Mouse (Mus musculus): ENCODE measurements at regions not wholly inside any gene's neighbourhood (a gene's known extent, or its start where the extent isn't known, plus 50 kb on each side); places are given as distances from the start of the nearest gene placed in this dataset.
A peak's percentile ranks its signal among the peaks of the same experiment; 100 is the strongest.

- H3K4me2 ChIP-seq (replicated peaks; ENCODE audit: low read depth, low read length): no peak overlapping the region
- no peaks in the 10 kb centered on the region for H3K27me3 ChIP-seq (ENCODE audit: control insufficient read depth, insufficient read depth, low read length)
- ATAC-seq (ENCODE audit: insufficient number of reproducible peaks, insufficient read depth, low FRiP score, low read depth): no peak
- no peak overlapping the region for H3K4me3 ChIP-seq (ENCODE audit: low read depth, low read length)
- 71% methylated on average over 5 of the region's 5 CpGs for WGBS
- H3K9me3 ChIP-seq (ENCODE audit: control insufficient read depth, low read depth, low read length): no peaks in the 10 kb centered on the region
- H3K36me3 ChIP-seq (ENCODE audit: control insufficient read depth, insufficient read depth, low read length): no peaks in the 10 kb centered on the region
- H3K9ac ChIP-seq (replicated peaks; ENCODE audit: low read depth, low read length): no peak overlapping the region
- no peak overlapping the region for H3K27ac ChIP-seq (ENCODE audit: low read length)
- H3K4me1 ChIP-seq (ENCODE audit: control insufficient read depth, insufficient read depth, low read length): no peaks in the 10 kb centered on the region
Observed at GRCm38 (mm10) chr7:70300516-70300915, 66.0 kb downstream of the Nr2f2 start.

GRCm38 (mm10) chr7:70291431-70291830 is 75.1 kb downstream of the Nr2f2 start:
- no peak overlapping the region for H3K27ac ChIP-seq (ENCODE audit: low read length)
- H3K27me3 ChIP-seq (ENCODE audit: control insufficient read depth, insufficient read depth, low read length): peaks cover 4% of the 10 kb centered on the region; the same call in 1 of the 2 replicates
- H3K9ac ChIP-seq (replicated peaks; ENCODE audit: low read depth, low read length): no peak overlapping the region
- no peaks in the 10 kb centered on the region for H3K9me3 ChIP-seq (ENCODE audit: control insufficient read depth, low read depth, low read length)
- ATAC-seq (ENCODE audit: insufficient number of reproducible peaks, insufficient read depth, low FRiP score, low read depth): no peak
- 90% methylated on average over 6 of the region's 6 CpGs for WGBS
- peaks cover 8% of the 10 kb centered on the region; the same call in 1 of the 2 replicates for H3K4me1 ChIP-seq (ENCODE audit: control insufficient read depth, insufficient read depth, low read length)
- H3K4me2 ChIP-seq (replicated peaks; ENCODE audit: low read depth, low read length): no peak overlapping the region
- no peaks in the 10 kb centered on the region for H3K36me3 ChIP-seq (ENCODE audit: control insufficient read depth, insufficient read depth, low read length)
- H3K4me3 ChIP-seq (ENCODE audit: low read depth, low read length): no peak overlapping the region

GRCm38 (mm10) chr7:70290733-70291320 is 75.7 kb downstream of the Nr2f2 start:
- Histone ChIP-seq H3K4me2 (replicated peaks; ENCODE audit: low read depth, low read length) (no peak overlapping the region), H3K27me3 (ENCODE audit: control insufficient read depth, insufficient read depth, low read length) (peaks cover 4% of the 10 kb centered on the region; the same call in 1 of the 2 replicates), H3K9me3 (ENCODE audit: control insufficient read depth, low read depth, low read length) (no peaks in the 10 kb centered on the region), H3K9ac (replicated peaks; ENCODE audit: low read depth, low read length) (no peak overlapping the region), H3K4me1 (ENCODE audit: control insufficient read depth, insufficient read depth, low read length) (peaks cover 8% of the 10 kb centered on the region; the same call in 1 of the 2 replicates), H3K4me3 (ENCODE audit: low read depth, low read length) (no peak overlapping the region), H3K27ac (ENCODE audit: low read length) (no peak overlapping the region), H3K36me3 (ENCODE audit: control insufficient read depth, insufficient read depth, low read length) (no peaks in the 10 kb centered on the region)
- 64% methylated on average over 8 of the region's 8 CpGs for whole genome bisulfite sequencing
- ATAC-seq (ENCODE audit: insufficient number of reproducible peaks, insufficient read depth, low FRiP score, low read depth): no peak

GRCm38 (mm10) chr7:70290277-70290676 is 76.3 kb downstream of the Nr2f2 start:
- no peak overlapping the region for H3K27ac ChIP-seq (ENCODE audit: low read length)
- H3K36me3 ChIP-seq (ENCODE audit: control insufficient read depth, insufficient read depth, low read length): no peaks in the 10 kb centered on the region
- no peak overlapping the region for H3K4me3 ChIP-seq (ENCODE audit: low read depth, low read length)
- H3K4me1 ChIP-seq (ENCODE audit: control insufficient read depth, insufficient read depth, low read length): peaks cover 8% of the 10 kb centered on the region; the same call in 1 of the 2 replicates
- no peak for ATAC-seq (ENCODE audit: insufficient number of reproducible peaks, insufficient read depth, low FRiP score, low read depth)
- WGBS: 57% methylated on average over 6 of the region's 6 CpGs
- peaks cover 4% of the 10 kb centered on the region; the same call in 1 of the 2 replicates for H3K27me3 ChIP-seq (ENCODE audit: control insufficient read depth, insufficient read depth, low read length)
- no peak overlapping the region for H3K9ac ChIP-seq (replicated peaks; ENCODE audit: low read depth, low read length)
- no peaks in the 10 kb centered on the region for H3K9me3 ChIP-seq (ENCODE audit: control insufficient read depth, low read depth, low read length)
- no peak overlapping the region for H3K4me2 ChIP-seq (replicated peaks; ENCODE audit: low read depth, low read length)

GRCm38 (mm10) chr7:70288621-70289020 is 77.9 kb downstream of the Nr2f2 start:
- Histone ChIP-seq H3K4me3 (ENCODE audit: low read depth, low read length) (no peak overlapping the region), H3K27me3 (ENCODE audit: control insufficient read depth, insufficient read depth, low read length) (peaks cover 9% of the 10 kb centered on the region), H3K4me1 (ENCODE audit: control insufficient read depth, insufficient read depth, low read length) (peaks cover 8% of the 10 kb centered on the region; the same call in 1 of the 2 replicates), H3K27ac (ENCODE audit: low read length) (no peak overlapping the region), H3K4me2 (replicated peaks; ENCODE audit: low read depth, low read length) (peak overlapping the region; percentile 51; the same call in 1 of the 2 replicates), H3K9ac (replicated peaks; ENCODE audit: low read depth, low read length) (no peak overlapping the region), H3K36me3 (ENCODE audit: control insufficient read depth, insufficient read depth, low read length) (no peaks in the 10 kb centered on the region), H3K9me3 (ENCODE audit: control insufficient read depth, low read depth, low read length) (no peaks in the 10 kb centered on the region)
- no peak for ATAC-seq (ENCODE audit: insufficient number of reproducible peaks, insufficient read depth, low FRiP score, low read depth)
- 16% methylated on average over 5 of the region's 5 CpGs for WGBS

GRCm38 (mm10) chr7:70287891-70288421 is 78.6 kb downstream of the Nr2f2 start:
- WGBS: 2% methylated on average over 29 of the region's 29 CpGs
- peak overlapping the region; percentile 23; the same call in 1 of the 2 replicates for H3K4me3 ChIP-seq (ENCODE audit: low read depth, low read length)
- peaks cover 8% of the 10 kb centered on the region; the same call in 1 of the 2 replicates for H3K4me1 ChIP-seq (ENCODE audit: control insufficient read depth, insufficient read depth, low read length)
- H3K9me3 ChIP-seq (ENCODE audit: control insufficient read depth, low read depth, low read length): no peaks in the 10 kb centered on the region
- H3K9ac ChIP-seq (replicated peaks; ENCODE audit: low read depth, low read length): no peak overlapping the region
- H3K4me2 ChIP-seq (replicated peaks; ENCODE audit: low read depth, low read length): peak overlapping the region; percentile 51
- H3K36me3 ChIP-seq (ENCODE audit: control insufficient read depth, insufficient read depth, low read length): no peaks in the 10 kb centered on the region
- peaks cover 9% of the 10 kb centered on the region for H3K27me3 ChIP-seq (ENCODE audit: control insufficient read depth, insufficient read depth, low read length)
- no peak overlapping the region for H3K27ac ChIP-seq (ENCODE audit: low read length)
- ATAC-seq (ENCODE audit: insufficient number of reproducible peaks, insufficient read depth, low FRiP score, low read depth): no peak

- H3K4me3 ChIP-seq (ENCODE audit: low read depth, low read length): no peak overlapping the region
- no peaks in the 10 kb centered on the region for H3K36me3 ChIP-seq (ENCODE audit: control insufficient read depth, insufficient read depth, low read length)
- peaks cover 16% of the 10 kb centered on the region for H3K27me3 ChIP-seq (ENCODE audit: control insufficient read depth, insufficient read depth, low read length)
- H3K27ac ChIP-seq (ENCODE audit: low read length): no peak overlapping the region
- H3K4me1 ChIP-seq (ENCODE audit: control insufficient read depth, insufficient read depth, low read length): peaks cover 8% of the 10 kb centered on the region; the same call in 1 of the 2 replicates
- no peak for ATAC-seq (ENCODE audit: insufficient number of reproducible peaks, insufficient read depth, low FRiP score, low read depth)
- no peaks in the 10 kb centered on the region for H3K9me3 ChIP-seq (ENCODE audit: control insufficient read depth, low read depth, low read length)
- H3K9ac ChIP-seq (replicated peaks; ENCODE audit: low read depth, low read length): no peak overlapping the region
- H3K4me2 ChIP-seq (replicated peaks; ENCODE audit: low read depth, low read length): no peak overlapping the region
- WGBS: 26% methylated on average over 14 of the region's 14 CpGs
Observed at GRCm38 (mm10) chr7:70286836-70287355, 79.6 kb downstream of the Nr2f2 start.

- no peak overlapping the region for H3K4me2 ChIP-seq (replicated peaks; ENCODE audit: low read depth, low read length)
- H3K27ac ChIP-seq (ENCODE audit: low read length): no peak overlapping the region
- H3K27me3 ChIP-seq (ENCODE audit: control insufficient read depth, insufficient read depth, low read length): peaks cover 22% of the 10 kb centered on the region
- peaks cover 16% of the 10 kb centered on the region for H3K4me1 ChIP-seq (ENCODE audit: control insufficient read depth, insufficient read depth, low read length)
- no peaks in the 10 kb centered on the region for H3K9me3 ChIP-seq (ENCODE audit: control insufficient read depth, low read depth, low read length)
- no peak overlapping the region for H3K9ac ChIP-seq (replicated peaks; ENCODE audit: low read depth, low read length)
- H3K4me3 ChIP-seq (ENCODE audit: low read depth, low read length): no peak overlapping the region
- H3K36me3 ChIP-seq (ENCODE audit: control insufficient read depth, insufficient read depth, low read length): no peaks in the 10 kb centered on the region
- ATAC-seq (ENCODE audit: insufficient number of reproducible peaks, insufficient read depth, low FRiP score, low read depth): no peak
- WGBS: 36% methylated on average over 3 of the region's 3 CpGs
Observed at GRCm38 (mm10) chr7:70285344-70285743, 81.2 kb downstream of the Nr2f2 start.
